Mouse (Mus musculus) intestine, embryonic 14.5 days (tissue): Measurements from ENCODE around the gene Usp2. TPM values are rescaled to one million over a fixed set of nuclear protein-coding genes. Genes with fewer than 3 reads are reported as not detected.
"Not testable (repeated sequence)": the region's sequence is repeated elsewhere in the genome, so short reads cannot be mapped to it uniquely, and the experiment has no call there.

ENCODE experiments used
- ATAC-seq: fragments of 200-750 bp; cut with Nextera tagmentation; replicated peaks from 2 replicates; pipeline ENCODE4 v1.8.0; 2017; ENCODE audit warnings: low read depth, moderate number of reproducible peaks, moderate TSS enrichment, moderate library complexity; ENCODE audit not compliant: low FRiP score, low TSS enrichment
- DNase-seq: peaks from one replicate; pipeline ENCODE4 v3.0.0-alpha.2; 2018; ENCODE audit warnings: low spot score
- H3K27ac ChIP-seq: fragments of 300-500 bp; sonication (generic); 2 replicates; pipeline ENCODE4 v1.5.1; 2014; ENCODE audit warnings: low read depth, mild to moderate bottlenecking, control low read depth
- H3K27me3 ChIP-seq: fragments of 300-500 bp; sonication (generic); replicated peaks from 2 replicates; pipeline ENCODE4 v1.6.1; 2014; ENCODE audit warnings: low read length, control low read depth; ENCODE audit not compliant: control insufficient read depth, insufficient read depth
- H3K36me3 ChIP-seq: fragments of 300-500 bp; sonication (generic); 2 replicates; pipeline ENCODE4 v1.6.1; 2014; ENCODE audit warnings: low read length, control low read depth; ENCODE audit not compliant: control insufficient read depth, insufficient read depth
- H3K4me1 ChIP-seq: fragments of 300-500 bp; sonication (generic); replicated peaks from 2 replicates; pipeline ENCODE4 v1.6.1; 2014; ENCODE audit warnings: low read length, control low read depth, mixed read lengths; ENCODE audit not compliant: control insufficient read depth, insufficient read depth
- H3K4me2 ChIP-seq: fragments of 300-500 bp; sonication (generic); 2 replicates; pipeline ENCODE4 v1.6.1; 2014; ENCODE audit warnings: low read length
- H3K4me3 ChIP-seq: fragments of 300-500 bp; sonication (generic); 2 replicates; pipeline ENCODE4 v1.5.1; 2014; ENCODE audit warnings: low read depth, low read length, control low read depth, mixed read lengths
- H3K9ac ChIP-seq: fragments of 300-500 bp; sonication (generic); 2 replicates; pipeline ENCODE4 v1.6.1; 2014; ENCODE audit warnings: mild to moderate bottlenecking, low read length
- H3K9me3 ChIP-seq: fragments of 300-500 bp; sonication (generic); 2 replicates; pipeline ENCODE4 v1.6.1; 2016; ENCODE audit warnings: low read length, control low read depth; ENCODE audit not compliant: control insufficient read depth
- WGBS: fragments of 180-500 bp; shearing (Covaris S2); extraction: QIAGEN DNeasy Blood & Tissue Kit; methylation state at CpG from one replicate; pipeline ENCODE4 v1.1.7; 2014; 5-methylcytosine and 5-hydroxymethylcytosine counted together
- polyA plus RNA-seq: library from polyadenylated mRNA; unstranded; fragments of >200 nt; fragmentation: Nextera tagmentation; extraction: Ambion mirVana; gene quantifications from 2 replicates; pipeline ENCODE4 v1.2.1, GENCODE M21; 2014

Gene Usp2
- polyA plus RNA-seq, 1 experiment from 2014 or later = 12.5 TPM

- no peak for DNase-seq
Observed at GRCm38 (mm10) chr9:44106182-44106581, 39.4 kb downstream of the Usp2 start.

GRCm38 (mm10) chr9:44106596-44106995, 39.8 kb downstream of the Usp2 start:
- no peak overlapping the region for H3K4me3 ChIP-seq
- no peak overlapping the region for H3K4me2 ChIP-seq
- H3K9me3 ChIP-seq = no peaks in the 10 kb centered on the region
- H3K36me3 ChIP-seq = peaks cover 28% of the 10 kb centered on the region
- peak overlapping the region; percentile 69; the same call in 1 of the 2 replicates for H3K27ac ChIP-seq
- no peaks in the 10 kb centered on the region for H3K27me3 ChIP-seq
- no peak overlapping the region for H3K9ac ChIP-seq
- DNase-seq (no peak), ATAC-seq (no peak)
- WGBS = 81% methylated on average over 4 of the region's 4 CpGs
- peaks cover 45% of the 10 kb centered on the region for H3K4me1 ChIP-seq

More at GRCm38 (mm10) chr9:44106182-44106581, 39.4 kb downstream of the Usp2 start:
- Histone ChIP-seq H3K4me3 (no peak overlapping the region), H3K27ac (no peak overlapping the region), H3K4me2 (no peak overlapping the region), H3K27me3 (no peaks in the 10 kb centered on the region), H3K4me1 (peaks cover 45% of the 10 kb centered on the region), H3K9ac (no peak overlapping the region), H3K9me3 (no peaks in the 10 kb centered on the region), H3K36me3 (peaks cover 28% of the 10 kb centered on the region)
- 93% methylated on average over 7 of the region's 7 CpGs for WGBS
- no peak for ATAC-seq

GRCm38 (mm10) chr9:44107110-44107509, 40.3 kb downstream of the Usp2 start, which contains the start of gene C1qtnf5:
C1qtnf5 (plus strand) TSS chr9:44107245.
- DNase-seq (peak; percentile 79), ATAC-seq (peak; percentile 44)
- H3K4me2 ChIP-seq = peak within 1 kb of the TSS; percentile 37
- 0 out of 2 replicates have a peak within 1 kb of the TSS, but pooled peaks have one; percentile 10 for H3K9ac ChIP-seq
- H3K9me3 ChIP-seq = no peaks in the 10 kb centered on the region
- peak within 1 kb of the TSS; percentile 6; the same call in 1 of the 2 replicates for H3K4me3 ChIP-seq
- WGBS = 37% methylated on average over 8 of the region's 8 CpGs
- peaks cover 28% of the 10 kb centered on the region for H3K36me3 ChIP-seq
- peaks cover 45% of the 10 kb centered on the region for H3K4me1 ChIP-seq
- peak within 1 kb of the TSS; percentile 69 for H3K27ac ChIP-seq
- no peaks in the 10 kb centered on the region for H3K27me3 ChIP-seq

- Histone ChIP-seq H3K36me3 (peaks cover 28% of the 10 kb centered on the region), H3K9ac (0 out of 2 replicates have a peak overlapping the region, but pooled peaks have one; percentile 10), H3K27ac (peak overlapping the region; percentile 69), H3K4me1 (peaks cover 45% of the 10 kb centered on the region), H3K4me3 (peak overlapping the region; percentile 6; the same call in 1 of the 2 replicates), H3K27me3 (no peaks in the 10 kb centered on the region), H3K9me3 (no peaks in the 10 kb centered on the region), H3K4me2 (peak overlapping the region; percentile 37)
- ATAC-seq (no peak; the same call in 1 of the 2 replicates), DNase-seq (peak; percentile 63)
- 40% methylated on average over 25 of the region's 25 CpGs for WGBS
Observed at GRCm38 (mm10) chr9:44107557-44108179, 40.8 kb downstream of the Usp2 start.

GRCm38 (mm10) chr9:44108269-44109055, 41.6 kb downstream of the Usp2 start:
- ATAC-seq = no peak
- DNase-seq = no peak
- Histone ChIP-seq H3K27me3 (no peaks in the 10 kb centered on the region), H3K4me3 (no peak overlapping the region), H3K36me3 (peaks cover 28% of the 10 kb centered on the region), H3K9me3 (no peaks in the 10 kb centered on the region), H3K4me1 (peaks cover 45% of the 10 kb centered on the region), H3K27ac (no peak overlapping the region), H3K4me2 (peak overlapping the region; percentile 46), H3K9ac (no peak overlapping the region)
- WGBS = 77% methylated on average over 31 of the region's 31 CpGs

GRCm38 (mm10) chr9:44109360-44110095, 42.7 kb downstream of the Usp2 start:
- H3K4me2 ChIP-seq = peak overlapping the region; percentile 46
- H3K27ac ChIP-seq = peak overlapping the region; percentile 27; the same call in 1 of the 2 replicates
- no peaks in the 10 kb centered on the region for H3K27me3 ChIP-seq
- H3K4me1 ChIP-seq = peaks cover 45% of the 10 kb centered on the region
- 15% methylated on average over 9 of the region's 9 CpGs for WGBS
- no peak for ATAC-seq
- H3K9ac ChIP-seq = 0 out of 2 replicates have a peak overlapping the region, but pooled peaks have one; percentile 30
- no peaks in the 10 kb centered on the region for H3K9me3 ChIP-seq
- peaks cover 24% of the 10 kb centered on the region for H3K36me3 ChIP-seq
- DNase-seq = peak; percentile 94
- H3K4me3 ChIP-seq = peak overlapping the region; percentile 22

- H3K27me3 ChIP-seq, ATAC-seq, H3K9me3 ChIP-seq, DNase-seq, H3K36me3 ChIP-seq, H3K4me3 ChIP-seq, H3K27ac ChIP-seq, H3K9ac ChIP-seq: not testable (repeated sequence)
- Histone ChIP-seq H3K4me1 (peaks cover 37% of the 10 kb centered on the region), H3K4me2 (peak overlapping the region; percentile 47)
- 59% methylated on average over 9 of the region's 12 CpGs for WGBS
Observed at GRCm38 (mm10) chr9:44111909-44112308, 45.1 kb downstream of the Usp2 start.

- no peaks in the 10 kb centered on the region for H3K9me3 ChIP-seq
- peaks cover 7% of the 10 kb centered on the region for H3K36me3 ChIP-seq
- H3K27ac ChIP-seq = peak within 1 kb of the TSS; percentile 39; the same call in 1 of the 2 replicates
- H3K27me3 ChIP-seq = no peaks in the 10 kb centered on the region
- DNase-seq (peak; percentile 96), ATAC-seq (peak; percentile 92)
- peak within 1 kb of the TSS; percentile 85 for H3K9ac ChIP-seq
- H3K4me2 ChIP-seq = peak within 1 kb of the TSS; percentile 47
- peaks cover 23% of the 10 kb centered on the region for H3K4me1 ChIP-seq
- WGBS = under 1% methylated on average over 49 of the region's 51 CpGs
- peak within 1 kb of the TSS; percentile 59 for H3K4me3 ChIP-seq
Observed at GRCm38 (mm10) chr9:44113105-44113789, 46.4 kb downstream of the Usp2 start, which contains the start of the genes Gm49380 and Rnf26. Gm49380 (minus strand) TSS chr9:44113500. Rnf26 (minus strand) TSS chr9:44113517.
